Mouse (Mus musculus) adrenal gland, postnatal 36 days (tissue): ENCODE results near the gene Radil. TPM values are rescaled to one million over a fixed set of nuclear protein-coding genes. Genes with fewer than 3 reads are reported as not detected.

ENCODE experiments used
- DNase-seq, 2 experiments: peaks; one replicate each; pipeline ENCODE4 v3.0.0; 2021; ENCODE audit warnings: mixed read lengths in 1 of 2
- total RNA-seq, 2 experiments: library from RNA; stranded (reverse); gene quantifications; 2 replicates each; pipeline ENCODE4 v1.2.3; 2021

Radil gene
- total RNA-seq, 2 experiments from 2014 or later = 3.3 to 5.5 TPM

DNA sequence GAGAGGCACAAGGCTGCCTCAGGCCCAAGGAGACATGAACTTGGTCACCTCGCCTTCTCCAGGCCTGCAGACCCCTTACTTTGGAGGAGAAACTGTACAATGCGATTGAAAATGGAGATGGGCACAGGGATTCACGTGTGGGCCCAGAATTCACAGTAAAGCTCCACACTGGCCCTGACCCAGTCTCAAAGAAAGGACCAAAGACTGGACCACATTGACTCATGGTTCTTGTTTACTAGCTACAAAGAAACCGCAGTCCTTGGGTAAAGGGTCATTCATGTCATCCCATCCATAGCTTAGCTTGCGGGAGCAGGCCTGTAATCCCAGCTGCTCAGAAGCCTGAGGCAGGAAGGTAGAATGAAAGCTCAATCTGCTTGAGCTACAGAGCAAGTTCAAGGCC is 67.3 kb downstream of the Radil start:
- no peak for DNase-seq

DNA sequence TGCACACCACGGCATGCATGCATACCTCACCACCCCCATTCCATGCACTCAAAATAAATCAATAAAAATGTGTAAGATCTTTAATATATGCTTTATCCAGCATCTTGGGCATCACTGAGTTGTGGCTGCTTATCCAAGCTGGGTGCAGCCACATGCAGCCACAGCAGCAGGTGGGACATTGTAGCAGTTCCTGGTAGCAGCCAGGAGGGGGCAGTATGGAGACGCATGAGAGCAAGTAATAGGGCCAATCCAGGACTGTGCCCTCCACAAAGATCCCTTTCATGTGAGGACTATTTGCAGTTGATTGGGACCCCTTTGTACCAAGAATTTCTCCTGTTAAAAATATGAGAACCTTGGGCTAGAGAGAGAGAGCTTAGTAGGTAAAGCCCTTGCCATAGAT is 68.4 kb downstream of the Radil start:
- peak; percentile 41 to 68 for DNase-seq

DNA sequence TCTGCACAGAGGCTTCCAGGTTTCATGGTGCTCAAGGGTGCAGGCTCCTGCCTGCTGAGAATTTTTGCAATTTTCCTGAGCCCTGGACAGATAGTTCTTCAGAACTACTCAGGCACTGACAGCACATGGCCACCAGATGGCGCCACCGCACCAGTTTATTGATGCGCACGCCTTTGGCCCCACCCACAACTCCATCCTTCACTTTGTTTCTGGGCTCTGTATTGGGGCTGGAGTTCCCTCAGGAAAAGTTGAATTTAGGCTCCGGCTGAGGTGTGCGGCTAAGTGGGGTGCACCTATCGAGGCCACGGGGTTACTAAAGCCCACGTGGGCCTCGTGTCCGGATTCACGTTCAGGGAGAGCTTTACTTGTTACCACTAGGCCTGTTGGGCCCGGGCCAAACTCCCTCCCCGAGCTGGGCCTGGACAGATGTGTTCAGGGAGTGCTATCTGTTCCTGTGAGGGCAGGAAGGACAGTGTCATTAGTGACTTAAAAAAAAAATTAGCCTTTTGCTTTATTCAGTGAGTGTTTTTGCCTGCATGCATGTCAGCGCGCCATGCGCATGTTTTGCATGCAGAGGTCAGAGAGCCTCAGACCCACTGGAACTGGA is 72.0 kb downstream of the Radil start:
- DNase-seq = peak; percentile 87 to 89

DNA sequence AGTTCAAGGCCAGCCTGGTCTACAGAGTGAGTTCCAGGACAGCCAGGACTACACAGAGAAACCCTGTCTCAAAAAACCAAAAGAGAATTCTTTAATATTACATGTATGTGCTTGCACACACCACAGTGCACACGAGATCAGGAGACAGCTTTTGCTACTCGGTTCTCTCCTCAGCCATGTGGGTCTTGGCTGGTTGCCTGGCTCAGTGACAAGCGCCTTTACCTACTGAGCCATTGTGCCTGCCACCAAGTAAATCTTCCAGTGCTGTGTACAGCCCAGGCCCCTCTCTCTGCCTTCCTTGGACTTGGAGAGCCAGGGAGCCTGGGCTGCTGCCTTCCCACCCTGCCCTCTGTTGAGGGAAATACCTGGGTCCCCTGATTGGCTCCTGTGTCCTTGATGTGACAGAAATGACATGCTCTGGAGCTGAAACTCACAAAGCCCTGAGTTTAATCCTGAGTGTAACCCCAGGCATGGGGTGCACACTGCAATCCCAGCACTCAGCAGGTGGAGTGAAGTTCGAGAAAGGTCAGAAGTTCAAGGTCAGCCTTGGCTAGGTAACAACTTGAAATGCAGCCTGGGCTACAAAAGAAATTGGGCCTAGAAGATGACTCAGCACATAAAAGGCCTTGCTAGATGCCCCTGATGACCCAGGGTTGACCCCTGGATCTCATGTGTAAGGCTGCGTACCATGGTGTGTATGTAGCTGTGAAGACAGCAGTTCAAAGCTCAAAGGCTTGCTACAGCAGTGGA is 72.9 kb downstream of the Radil start:
- peak; percentile 49 to 53 for DNase-seq

DNA sequence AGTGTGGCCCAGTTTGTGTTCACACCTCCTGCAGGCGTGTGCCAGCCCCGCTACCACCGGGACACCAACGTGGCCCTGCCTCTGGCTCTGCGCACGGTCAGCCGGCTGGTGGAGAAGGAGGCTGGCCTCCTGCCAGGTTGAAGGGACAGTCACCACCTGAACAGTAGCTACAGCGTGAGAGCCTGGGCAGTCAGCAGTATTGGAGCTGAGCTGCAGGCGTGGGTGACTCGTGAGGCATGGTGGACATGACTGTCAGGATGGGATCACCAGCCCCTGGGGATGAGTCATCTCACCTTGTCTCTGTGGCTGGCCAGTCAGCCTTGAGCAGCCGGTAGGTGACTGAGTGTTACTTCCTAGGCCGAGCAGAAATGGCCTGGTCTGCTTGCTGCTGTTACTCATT is 73.6 kb downstream of the Radil start:
- DNase-seq = peak; percentile 80 to 82

GRCm38 (mm10) chr5:142475669-142476068 is 75.2 kb downstream of the Radil start:
- no peak for DNase-seq

DNA sequence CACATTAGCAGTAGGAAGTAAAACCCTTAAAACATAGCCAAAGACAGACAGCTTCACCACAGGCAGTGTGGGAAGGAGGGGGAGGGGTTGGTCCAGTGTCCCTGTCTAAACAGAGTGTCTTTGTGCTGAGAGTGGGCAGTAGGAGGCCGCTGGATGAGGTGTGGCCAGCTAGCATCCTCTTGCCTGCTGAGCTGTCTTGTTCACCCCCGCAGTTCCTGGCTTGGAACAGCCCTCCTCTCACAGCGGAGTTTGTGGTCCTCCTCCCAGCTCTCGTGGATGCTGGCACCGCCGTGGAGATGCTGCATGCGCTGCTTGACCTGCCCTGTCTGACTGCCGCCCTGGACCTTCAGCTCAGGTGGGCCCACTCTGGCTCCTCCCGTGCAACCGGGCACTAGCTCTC is 77.2 kb downstream of the Radil start:
- DNase-seq = no peak

DNA sequence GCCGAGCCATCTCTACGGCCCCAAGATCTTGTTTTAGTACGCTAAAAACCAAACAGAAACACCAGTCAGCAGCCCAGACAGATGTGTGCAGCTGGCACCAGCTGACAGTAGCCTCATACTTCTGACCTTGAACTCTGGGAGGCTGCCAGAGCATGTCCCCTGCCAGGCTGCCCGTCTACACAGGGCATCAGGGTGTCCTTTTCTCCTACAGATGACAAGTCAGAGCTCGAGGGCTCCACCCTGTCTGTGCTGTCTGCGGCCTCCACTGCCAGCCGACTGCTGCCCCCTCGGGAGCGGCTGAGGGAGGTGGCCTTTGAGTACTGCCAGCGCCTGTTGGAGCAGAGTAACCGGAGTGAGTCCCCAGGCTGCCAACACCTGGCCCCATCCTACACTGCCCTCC is 81.1 kb downstream of the Radil start:
- DNase-seq = peak; percentile 74 to 78

- no peak for DNase-seq
Observed at GRCm38 (mm10) chr5:142468375-142468774, 82.5 kb downstream of the Radil start.

DNA sequence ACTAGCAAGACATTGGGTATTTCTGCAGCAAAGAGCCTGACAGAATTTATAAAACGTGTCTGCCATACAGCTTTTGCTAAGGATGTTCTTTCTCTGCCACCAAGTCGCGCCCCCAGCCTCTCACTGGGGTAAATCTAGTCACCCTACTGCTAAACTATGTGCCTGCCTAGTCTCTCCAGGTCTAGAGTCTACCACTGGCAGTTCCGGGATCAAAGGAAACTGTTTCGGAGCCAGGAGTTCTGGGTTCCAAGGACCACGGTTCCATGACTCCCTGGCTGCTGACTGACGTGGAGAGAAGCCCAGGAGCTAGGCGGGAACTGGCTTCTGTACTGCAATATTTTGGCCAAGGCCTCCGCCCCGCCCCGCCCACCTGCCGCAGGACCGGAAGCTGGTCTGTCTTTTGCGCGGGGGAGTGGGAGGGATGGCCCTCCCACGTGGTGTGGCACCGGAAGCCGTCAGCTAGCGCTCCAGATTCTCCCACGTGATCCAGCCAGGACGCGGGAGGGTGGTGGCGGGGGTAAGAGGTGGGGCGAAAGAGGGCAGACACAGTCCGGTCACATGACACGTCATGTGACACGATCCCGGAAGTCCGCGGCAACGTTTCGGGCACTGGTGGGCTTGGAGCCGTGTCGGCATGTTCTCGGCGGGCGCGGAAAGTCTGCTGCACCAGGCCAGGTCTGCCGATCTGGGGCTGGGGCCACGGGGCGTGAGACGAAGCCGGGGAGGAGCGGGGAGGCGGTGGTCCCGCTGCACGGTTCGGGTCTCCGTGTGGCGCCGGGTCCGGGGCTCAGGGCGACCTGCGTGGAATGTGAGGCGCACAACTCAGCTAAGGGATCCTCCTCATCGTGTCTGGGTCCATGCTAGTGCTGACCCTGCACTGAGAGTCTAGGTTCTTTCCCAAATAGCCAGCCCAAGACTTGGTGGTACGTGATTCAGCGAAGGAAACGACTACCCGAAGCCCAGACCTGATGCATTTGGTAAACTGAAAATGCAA is 87.1 kb downstream of the Radil start, which contains the start of gene Ap5z1:
TSS of gene Ap5z1 (plus strand) at position 484 of the 994 bp plus-strand sequence.
- peak; percentile 97 for DNase-seq

GRCm38 (mm10) chr5:142463011-142463410 is 87.9 kb downstream of the Radil start:
- no peak for DNase-seq

DNA sequence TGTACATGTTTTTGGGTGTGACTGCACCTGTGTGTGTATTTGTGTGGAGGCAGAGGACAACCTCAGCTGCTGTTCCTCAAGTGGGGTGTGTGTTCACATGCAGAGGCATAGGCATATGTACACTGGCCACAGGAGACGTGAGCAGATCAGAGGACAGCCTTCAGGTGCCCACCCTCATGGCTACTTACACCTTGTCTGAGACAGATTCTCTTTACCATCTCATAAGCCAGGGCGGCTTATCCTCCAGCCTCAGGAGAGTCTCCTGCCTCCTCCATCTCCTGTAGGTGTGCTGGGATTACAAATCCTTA is 88.3 kb downstream of the Radil start:
- DNase-seq = no peak

- no peak for DNase-seq
Observed at GRCm38 (mm10) chr5:142461942-142462640, 88.8 kb downstream of the Radil start.

DNA sequence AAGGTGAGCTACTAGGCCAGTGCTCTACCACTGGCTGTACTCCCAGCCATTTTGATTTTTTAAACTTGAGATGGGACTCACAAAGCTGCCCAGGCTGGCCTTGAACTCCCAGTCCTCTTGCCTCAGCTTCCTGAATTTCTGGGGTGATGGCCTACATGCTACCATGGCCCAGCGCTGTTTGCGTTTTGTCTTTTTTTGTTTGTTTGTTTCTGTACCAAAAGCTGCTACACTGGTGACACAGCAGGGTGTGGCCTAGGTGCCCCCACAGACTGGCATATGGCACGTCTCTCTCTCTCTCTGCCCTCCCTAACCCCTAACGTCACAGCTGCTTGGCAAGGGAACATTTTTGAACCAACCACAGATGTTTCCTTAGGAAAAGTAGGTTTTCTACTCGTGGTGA is 91.1 kb downstream of the Radil start:
- DNase-seq = no peak

GRCm38 (mm10) chr5:142458791-142459557 is 91.9 kb downstream of the Radil start:
- DNase-seq = no peak

DNA sequence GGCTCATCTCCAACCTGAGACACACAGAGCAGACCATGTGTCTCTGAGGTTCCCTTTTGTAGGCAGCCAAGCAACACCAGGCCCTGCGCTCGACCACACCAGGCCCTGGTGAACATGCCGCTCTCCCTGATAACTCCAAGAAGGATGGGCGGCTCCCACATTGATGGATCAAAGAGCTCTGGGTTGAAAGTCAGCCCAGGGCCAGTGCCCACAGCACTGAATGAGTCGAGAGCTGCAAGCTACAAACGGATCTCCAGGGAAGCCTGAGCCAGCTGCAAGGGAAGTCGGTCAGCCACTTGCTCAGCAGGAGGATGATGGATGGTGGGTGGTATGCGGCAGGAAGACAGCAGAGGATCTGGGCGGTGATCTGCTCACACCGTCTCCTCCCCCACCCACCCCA is 93.6 kb downstream of the Radil start:
- no peak for DNase-seq

DNA sequence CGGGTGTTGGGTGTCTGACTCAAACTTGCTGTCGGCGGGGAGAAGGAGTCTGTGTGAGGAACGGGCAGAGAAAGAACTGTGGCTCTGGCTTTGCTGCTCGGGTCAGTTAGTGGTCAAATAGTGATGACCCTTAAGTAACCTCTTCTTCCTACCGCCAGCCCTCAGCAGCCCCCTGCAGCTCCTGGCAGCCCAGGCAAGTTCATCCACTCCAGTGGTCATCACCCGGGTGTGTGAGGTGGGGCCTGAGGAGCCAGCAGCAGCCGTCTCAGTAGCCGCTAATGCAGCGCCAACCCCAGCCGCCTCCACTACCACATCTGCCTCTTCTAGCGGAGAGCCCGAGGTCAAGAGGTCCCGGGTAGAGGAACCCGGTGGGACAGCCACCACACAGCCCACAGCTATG is 94.6 kb downstream of the Radil start:
- no peak for DNase-seq

DNA sequence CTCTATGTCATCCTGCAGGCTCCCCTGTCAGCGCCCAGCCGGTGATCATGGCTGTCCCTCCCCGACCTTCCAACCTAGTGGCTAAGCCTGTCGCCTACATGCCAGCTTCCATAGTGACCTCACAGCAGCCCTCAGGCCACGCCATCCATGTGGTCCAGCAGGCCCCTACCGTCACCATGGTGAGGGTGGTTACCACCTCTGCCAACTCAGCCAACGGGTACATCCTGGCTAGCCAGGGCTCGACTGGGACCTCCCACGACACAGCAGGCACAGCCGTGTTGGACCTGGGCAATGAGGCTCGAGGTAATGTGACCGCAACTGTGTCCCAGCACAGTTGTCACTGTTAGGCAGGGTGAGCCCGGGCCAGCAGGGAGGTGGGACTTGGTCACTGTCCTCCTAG is 97.2 kb downstream of the Radil start:
- DNase-seq = no peak

DNA sequence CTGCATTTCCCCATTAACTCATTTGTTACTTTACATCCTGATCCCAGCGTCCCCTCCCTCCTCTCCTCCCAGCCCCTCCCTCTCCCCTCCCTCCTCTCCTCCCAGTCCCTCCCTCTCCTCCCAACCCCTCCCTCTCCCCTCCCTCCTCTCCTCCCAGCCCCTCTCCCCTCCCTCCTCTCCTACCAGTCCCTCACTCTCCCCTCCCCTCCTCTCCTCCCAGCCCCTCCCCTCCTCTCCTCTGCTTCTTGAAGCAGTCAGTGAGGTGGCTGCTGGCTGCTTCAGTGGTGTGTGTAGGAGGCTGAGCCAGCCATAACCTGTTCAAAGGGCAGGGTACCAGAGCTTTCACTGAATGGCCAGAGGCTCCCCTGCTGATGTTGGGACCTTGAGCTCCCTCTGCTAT is 99.1 kb downstream of the Radil start:
- DNase-seq = peak in 1 of 2 experiments; percentile 45

DNA sequence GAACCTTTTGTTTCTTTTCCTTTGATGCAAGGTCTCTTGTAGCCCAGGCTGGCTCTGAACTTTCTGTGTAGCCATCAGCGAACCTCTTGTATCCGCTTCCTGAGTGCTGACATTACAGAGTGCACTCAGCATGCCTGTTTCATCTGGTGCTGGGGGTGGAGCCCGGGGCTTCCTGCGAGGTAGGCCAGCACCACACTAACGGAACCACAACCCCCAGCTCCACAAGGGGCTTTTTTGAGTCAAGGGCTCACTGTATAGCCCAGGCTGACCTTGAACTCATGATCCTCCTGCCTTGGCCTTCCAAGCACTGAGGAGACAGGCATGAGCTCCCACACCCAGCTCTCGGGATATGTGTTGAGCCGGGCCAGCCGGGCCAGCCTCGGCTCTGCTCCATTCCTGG is 100.1 kb downstream of the Radil start:
- no peak for DNase-seq

DNA sequence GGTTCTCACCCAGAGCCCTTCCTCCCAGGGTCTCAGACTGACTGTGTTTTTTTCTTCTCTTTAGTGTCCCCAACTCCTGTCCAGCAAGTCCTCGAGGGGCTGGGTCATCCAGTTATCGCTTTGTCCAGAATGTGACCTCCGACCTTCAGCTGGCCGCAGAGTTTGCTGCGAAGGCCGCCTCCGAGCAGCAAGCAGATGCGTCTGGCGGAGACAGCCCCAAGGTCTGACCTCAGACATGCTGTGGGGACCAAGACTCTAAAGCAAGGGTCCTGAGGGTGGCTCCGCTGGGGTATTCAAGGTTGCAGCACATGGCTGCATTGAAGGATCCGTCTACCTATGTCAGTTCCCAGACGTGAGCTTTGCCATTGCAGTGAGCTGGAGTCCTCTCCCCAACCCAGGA is 102.3 kb downstream of the Radil start:
- DNase-seq = no peak
